Mouse (Mus musculus): ENCODE measurements around the gene Tcf20. TPM values are rescaled to one million over a fixed set of nuclear protein-coding genes. Genes with fewer than 3 reads are reported as not detected.

Gene Tcf20
- total and polyA plus RNA-seq, 3 experiments, result 34.7 to 92.0 (median 91.8) TPM

- Histone ChIP-seq H3K4me3 (ENCODE audit: control insufficient read depth in 1 of 2, insufficient read depth in 1 of 2, low read depth in 2 of 2, low read length in 2 of 2) (no peak overlapping the region), H3K27me3 (ENCODE audit: control insufficient read depth in 1 of 2, insufficient read depth in 2 of 2, low read length in 2 of 2) (peaks cover 0 to 9% of the 10 kb centered on the region in 2 experiments; a peak in 2 of 4 replicates)
Observed at GRCm38 (mm10) chr15:82984097-82984496, 3.6 kb downstream of the Tcf20 start.

DNA sequence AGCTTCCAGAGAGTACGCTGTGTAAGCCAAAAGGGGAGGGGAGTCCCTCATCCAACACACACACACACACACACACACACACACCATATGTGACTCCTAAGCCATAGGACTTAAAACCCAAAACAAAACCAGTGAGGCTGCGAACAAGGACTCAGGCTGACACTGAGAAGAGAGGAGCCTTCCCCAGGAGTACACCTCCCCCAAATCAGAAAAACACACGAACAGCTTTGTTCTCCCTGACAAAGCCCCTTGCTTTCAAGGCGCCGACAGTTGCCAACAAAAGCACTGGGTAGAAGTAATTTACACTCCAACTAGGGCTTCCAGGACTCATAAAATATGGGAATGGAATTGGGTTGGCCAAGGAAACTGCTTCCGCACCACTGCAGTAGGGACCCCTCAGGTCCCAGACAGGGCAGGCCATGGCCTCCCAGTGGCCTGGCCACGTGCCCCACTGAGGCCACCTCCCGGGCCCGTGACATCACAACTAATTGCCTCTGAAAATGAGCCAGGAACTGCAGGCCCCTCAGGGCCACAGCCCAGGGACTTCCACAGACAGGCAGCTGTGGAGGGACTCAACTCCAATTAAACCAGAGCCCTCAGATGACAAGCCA is 4.2 kb downstream of the Tcf20 start:
- Histone ChIP-seq H3K9ac (ENCODE audit: control insufficient read depth, low read depth, low read length, poor library complexity, severe bottlenecking) (no peak overlapping the region), H3K9me3 (replicated peaks; ENCODE audit: insufficient read depth, low read length) (no peaks in the 10 kb centered on the region), H3K27ac (ENCODE audit: control insufficient read depth, low read depth, low read length) (no peak overlapping the region), H3K27me3 (ENCODE audit: control insufficient read depth in 1 of 2, insufficient read depth in 2 of 2, low read length in 2 of 2) (peaks cover 0 to 9% of the 10 kb centered on the region in 2 experiments; a peak in 2 of 4 replicates), H3K36me3 (ENCODE audit: control insufficient read depth in 1 of 2, insufficient read depth in 2 of 2, low read length in 2 of 2) (no peaks in the 10 kb centered on the region), H3K4me3 (ENCODE audit: control insufficient read depth in 1 of 2, insufficient read depth in 1 of 2, low read depth in 2 of 2, low read length in 2 of 2) (no peak overlapping the region), H3K79me2 (ENCODE audit: control insufficient read depth, insufficient read depth, low read length, poor library complexity) (no peaks in the 10 kb centered on the region), H3K4me1 (ENCODE audit: control insufficient read depth in 1 of 2, insufficient read depth in 2 of 2, low read length in 2 of 2) (peaks cover 0 to 9% of the 10 kb centered on the region in 2 experiments; a peak in 2 of 4 replicates)
- no peak for DNase-seq (ENCODE audit: low read depth, low spot score)
- TF ChIP-seq TAL1 (IDR thresholded peaks at IDR 0.05; ENCODE audit: low read length), result no peak

More at GRCm38 (mm10) chr15:82984097-82984496, 3.6 kb downstream of the Tcf20 start:
- no peak for DNase-seq (ENCODE audit: low read depth, low spot score)
- Histone ChIP-seq H3K79me2 (ENCODE audit: control insufficient read depth, insufficient read depth, low read length, poor library complexity) (no peaks in the 10 kb centered on the region), H3K27ac (ENCODE audit: control insufficient read depth, low read depth, low read length) (no peak overlapping the region), H3K9ac (ENCODE audit: control insufficient read depth, low read depth, low read length, poor library complexity, severe bottlenecking) (no peak overlapping the region), H3K9me3 (replicated peaks; ENCODE audit: insufficient read depth, low read length) (no peaks in the 10 kb centered on the region), H3K36me3 (ENCODE audit: control insufficient read depth in 1 of 2, insufficient read depth in 2 of 2, low read length in 2 of 2) (no peaks in the 10 kb centered on the region), H3K4me1 (ENCODE audit: control insufficient read depth in 1 of 2, insufficient read depth in 2 of 2, low read length in 2 of 2) (peaks cover 0 to 10% of the 10 kb centered on the region in 2 experiments; a peak in 2 of 4 replicates)
- no peak for TF ChIP-seq HCFC1 (IDR thresholded peaks at IDR 0.05; ENCODE audit: low read depth, low read length)
- TF ChIP-seq RAD21 (IDR thresholded peaks at IDR 0.05; ENCODE audit: low read depth, low read length), result no peak
- no peak for TF ChIP-seq MAZ (IDR thresholded peaks at IDR 0.05; ENCODE audit: low read depth, low read length)
- no peak for TF ChIP-seq KAT2A (conservative IDR thresholded peaks at IDR 0.05; ENCODE audit: low read depth, low read length)
- TF ChIP-seq TCF12 (IDR thresholded peaks at IDR 0.05; ENCODE audit: low read depth, low read length), result no peak
- no peak for TF ChIP-seq POLR2AphosphoS2 (IDR thresholded peaks at IDR 0.05; ENCODE audit: low read length)
- TF ChIP-seq NELFE (IDR thresholded peaks at IDR 0.05; ENCODE audit: low read depth, low read length), result no peak
- no peak for TF ChIP-seq EP300 (IDR thresholded peaks at IDR 0.05; ENCODE audit: low read depth in 1 of 2, low read length in 2 of 2)
- no peak for TF ChIP-seq ELF1 (IDR thresholded peaks at IDR 0.05; ENCODE audit: low read depth, low read length)
- TF ChIP-seq JUND (IDR thresholded peaks at IDR 0.05; ENCODE audit: low read depth, low read length), result no peak
- no peak for TF ChIP-seq ZC3H11A (IDR thresholded peaks at IDR 0.05; ENCODE audit: low read depth, low read length)
- no peak for TF ChIP-seq MAFK (IDR thresholded peaks at IDR 0.05; ENCODE audit: borderline replicate concordance, low read depth, low read length)
- TF ChIP-seq MYB (IDR thresholded peaks at IDR 0.05; ENCODE audit: low read depth, low read length), result no peak

Measured in MEL (cell line).